Mouse (Mus musculus): ENCODE results near the gene Gm11213. TPM values are rescaled to one million over a fixed set of nuclear protein-coding genes. Genes with fewer than 3 reads are reported as not detected.

Gene Gm11213
- total RNA-seq, 2 experiments from 2014 or later, result not detected

- ATAC-seq (replicated peaks; ENCODE audit: low FRiP score, poor library complexity, severe bottlenecking), result no peak
Observed at GRCm38 (mm10) chr4:63585216-63585615, 19.8 kb downstream of the Gm11213 start.

DNA sequence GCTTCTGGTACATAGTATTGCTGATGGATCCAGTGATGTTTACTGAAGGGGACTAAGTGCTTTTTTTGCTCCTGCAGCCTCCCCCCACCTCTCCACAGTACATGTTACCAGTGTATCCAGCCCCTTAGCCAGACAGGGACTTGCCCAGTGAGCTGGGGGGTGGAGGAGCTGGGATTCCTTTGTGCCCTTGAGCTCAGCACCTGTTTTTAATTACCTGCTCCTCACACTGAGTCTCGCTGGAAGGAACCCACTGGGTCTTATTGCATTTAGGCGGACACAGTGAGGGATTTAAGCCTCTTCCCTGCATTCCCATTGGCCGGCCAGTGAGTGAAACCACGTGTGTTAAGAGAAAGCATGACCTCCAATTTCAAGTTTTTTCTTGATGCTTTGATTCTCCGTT is 22.5 kb downstream of the Gm11213 start:
- ATAC-seq (replicated peaks; ENCODE audit: low FRiP score, poor library complexity, severe bottlenecking), result no peak

GRCm38 (mm10) chr4:63580078-63580477 is 25.0 kb downstream of the Gm11213 start:
- ATAC-seq (replicated peaks; ENCODE audit: low FRiP score, poor library complexity, severe bottlenecking), result no peak

GRCm38 (mm10) chr4:63579649-63580048 is 25.4 kb downstream of the Gm11213 start:
- ATAC-seq (replicated peaks; ENCODE audit: low FRiP score, poor library complexity, severe bottlenecking), result no peak

DNA sequence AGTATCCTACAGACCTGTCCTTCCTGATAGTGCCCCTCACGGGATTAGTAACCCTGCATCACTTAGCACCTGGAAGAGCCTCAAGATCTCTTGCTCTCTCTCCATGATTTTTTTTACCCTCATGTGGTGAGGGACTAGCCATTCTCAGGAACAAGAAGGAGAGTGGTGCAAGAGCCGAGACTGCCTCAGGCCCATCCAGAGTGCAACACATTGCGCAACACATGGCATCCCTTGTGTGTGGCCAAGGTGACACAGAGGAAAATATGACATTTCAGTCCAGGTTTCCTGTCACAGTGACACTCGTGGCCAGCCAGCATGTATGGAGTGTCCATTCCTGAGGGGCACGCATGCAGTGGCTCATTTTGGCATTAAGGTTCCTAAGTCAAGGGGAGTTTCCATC is 32.4 kb downstream of the Gm11213 start:
- ATAC-seq (replicated peaks; ENCODE audit: low FRiP score, poor library complexity, severe bottlenecking), result no peak

GRCm38 (mm10) chr4:63570208-63570781 is 34.8 kb downstream of the Gm11213 start:
- no peak for ATAC-seq (replicated peaks; ENCODE audit: low FRiP score, poor library complexity, severe bottlenecking)

GRCm38 (mm10) chr4:63569322-63569721 is 35.7 kb downstream of the Gm11213 start:
- ATAC-seq (replicated peaks; ENCODE audit: low FRiP score, poor library complexity, severe bottlenecking), result no peak

GRCm38 (mm10) chr4:63567712-63568390 is 37.2 kb downstream of the Gm11213 start:
- ATAC-seq (replicated peaks; ENCODE audit: low FRiP score, poor library complexity, severe bottlenecking), result no peak

DNA sequence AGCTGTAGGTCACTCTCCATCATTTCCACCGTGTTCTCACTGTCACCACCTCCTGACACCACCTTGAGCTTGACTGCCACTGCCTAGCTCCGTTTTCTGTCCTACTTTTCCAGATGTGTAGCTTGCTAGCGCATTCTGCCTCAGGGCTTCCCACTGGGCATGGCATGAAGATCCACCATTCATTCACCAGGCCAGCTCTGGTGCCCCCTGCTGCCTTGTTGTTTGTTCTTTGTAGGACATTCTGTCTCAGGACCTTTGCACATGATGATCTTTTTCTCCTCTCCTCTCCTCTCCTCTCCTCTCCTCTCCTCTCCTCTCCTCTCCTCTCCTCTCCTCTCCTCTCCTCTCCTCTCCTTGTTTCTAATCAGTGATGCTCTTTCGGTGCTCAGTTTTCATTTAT is 42.3 kb downstream of the Gm11213 start:
- no peak for ATAC-seq (replicated peaks; ENCODE audit: low FRiP score, poor library complexity, severe bottlenecking)

DNA sequence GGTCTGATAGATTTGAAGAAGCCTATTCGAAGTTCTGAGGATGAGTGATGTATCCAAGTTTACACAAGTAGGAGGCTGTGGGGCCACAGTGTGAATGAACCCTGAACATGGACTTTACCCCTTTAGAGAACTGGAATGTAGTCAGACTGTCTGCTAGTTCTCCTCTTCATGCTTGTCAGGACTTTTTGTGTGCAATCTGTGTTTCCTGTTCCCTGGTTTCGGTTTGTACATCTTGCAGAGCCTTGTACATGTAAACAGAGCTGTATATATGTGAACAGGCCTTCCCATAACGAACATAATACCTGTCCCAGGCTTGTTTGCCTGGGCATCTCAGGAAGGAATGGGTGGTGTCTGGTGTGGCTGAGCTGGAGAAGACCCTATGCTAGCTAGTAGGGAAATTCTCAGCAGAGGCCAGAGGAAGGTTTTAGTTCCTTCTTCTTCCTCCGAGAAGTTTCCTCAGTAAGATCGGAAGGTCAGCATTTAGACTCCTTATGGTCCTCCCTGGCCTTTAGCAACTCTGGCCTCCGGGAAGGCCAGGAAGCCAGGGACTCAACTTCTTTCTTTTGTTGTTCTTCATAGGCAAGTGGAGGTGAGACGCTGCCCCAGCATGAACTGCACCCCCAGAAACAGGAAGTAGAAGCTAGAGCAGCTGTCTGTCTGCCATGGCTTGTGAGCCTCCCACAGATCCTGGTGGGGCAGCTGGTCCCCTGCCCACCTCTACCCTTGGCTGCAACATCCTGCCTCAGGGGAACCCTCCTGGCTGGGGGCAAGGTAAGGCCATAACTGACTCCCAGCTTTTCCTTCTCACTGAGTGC is 43.0 kb downstream of the Gm11213 start:
- ATAC-seq (replicated peaks; ENCODE audit: low FRiP score, poor library complexity, severe bottlenecking), result no peak

DNA sequence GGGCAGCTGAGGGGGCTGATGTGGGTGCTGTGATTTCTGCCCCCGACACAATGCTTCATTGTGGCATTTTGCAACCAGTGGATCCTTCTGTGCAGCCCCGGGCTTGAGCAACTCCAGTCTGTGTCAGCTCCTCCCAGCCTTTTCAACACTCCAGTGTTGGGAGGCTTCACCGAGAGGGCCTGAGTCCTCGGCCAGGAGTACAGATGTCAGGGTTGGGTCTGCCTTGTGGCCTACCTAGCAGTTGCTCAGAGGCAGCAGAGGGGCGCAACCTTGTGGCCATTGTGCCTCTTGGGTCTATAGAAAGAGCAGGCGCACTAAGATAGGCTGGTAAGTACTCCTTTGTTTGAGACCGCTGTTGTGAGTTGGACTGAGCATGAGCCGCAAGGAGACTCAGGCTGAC is 45.0 kb downstream of the Gm11213 start:
- ATAC-seq (replicated peaks; ENCODE audit: low FRiP score, poor library complexity, severe bottlenecking), result no peak

- ATAC-seq (replicated peaks; ENCODE audit: low FRiP score, poor library complexity, severe bottlenecking), result no peak
Observed at GRCm38 (mm10) chr4:63559127-63559697, 45.8 kb downstream of the Gm11213 start.

- ATAC-seq (replicated peaks; ENCODE audit: low FRiP score, poor library complexity, severe bottlenecking), result peak; percentile 65
Observed at GRCm38 (mm10) chr4:63558407-63559081, 46.5 kb downstream of the Gm11213 start, which contains the start of gene Tmem268. Gene Tmem268 (plus strand): TSS chr4:63558781.

- ATAC-seq (replicated peaks; ENCODE audit: low FRiP score, poor library complexity, severe bottlenecking), result no peak
Observed at GRCm38 (mm10) chr4:63557124-63558059, 47.7 kb downstream of the Gm11213 start.

GRCm38 (mm10) chr4:63556665-63557064 is 48.4 kb downstream of the Gm11213 start:
- no peak for ATAC-seq (replicated peaks; ENCODE audit: low FRiP score, poor library complexity, severe bottlenecking)

DNA sequence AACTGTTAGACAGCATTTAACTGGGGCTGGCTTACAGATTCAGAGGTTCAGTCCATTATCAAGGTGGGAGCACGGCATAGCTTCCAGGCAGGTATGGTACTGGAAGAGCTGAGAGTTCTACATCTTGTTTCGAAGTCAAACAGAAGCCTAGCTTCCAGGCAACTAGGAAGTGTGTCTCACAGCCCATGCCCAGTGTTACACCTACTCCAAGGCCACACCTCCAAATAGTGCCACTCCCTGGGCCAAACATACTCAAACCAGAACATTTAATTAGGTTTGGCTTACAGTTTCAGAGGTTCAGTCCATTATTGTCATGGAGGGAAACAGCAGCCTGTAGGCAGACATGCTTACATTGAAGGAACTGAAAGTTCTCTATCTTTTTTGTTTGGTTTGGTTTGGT is 50.0 kb downstream of the Gm11213 start:
- ATAC-seq (replicated peaks; ENCODE audit: low FRiP score, poor library complexity, severe bottlenecking), result no peak

- no peak for ATAC-seq (replicated peaks; ENCODE audit: low FRiP score, poor library complexity, severe bottlenecking)
Observed at GRCm38 (mm10) chr4:63554616-63555015, 50.4 kb downstream of the Gm11213 start.

GRCm38 (mm10) chr4:63553789-63554576 is 51.1 kb downstream of the Gm11213 start:
- ATAC-seq (replicated peaks; ENCODE audit: low FRiP score, poor library complexity, severe bottlenecking), result no peak

Measured in erythroid progenitor cell, adult 5-6 weeks (primary cell).